Mouse (Mus musculus): Measurements from ENCODE around the gene Wrnip1.

GRCm38 (mm10) chr13:32849092-32849491, 47.3 kb downstream of the Wrnip1 start:
- TF ChIP-seq FOSL1 (IDR thresholded peaks at IDR 0.05; ENCODE audit: insufficient read depth, low read length, poor library complexity, severe bottlenecking) (no peak), CTCF (IDR thresholded peaks at IDR 0.05; ENCODE audit: control insufficient read depth, insufficient read depth, insufficient read length) (no peak), MYOG (IDR thresholded peaks at IDR 0.05; ENCODE audit: control insufficient read depth, extremely low read depth, insufficient read length) (no peak), MAX (IDR thresholded peaks at IDR 0.05) (no peak)

All from C2C12 (cell line).